Comparison of ENCODE assay signal across 16 mouse cellular contexts in genomic region chr6:40061327-40062189, GRCm38 (mm10).
A peak's percentile ranks its signal among the peaks of the same experiment; 100 is the strongest.
DNase-seq lines count a peak whose midpoint lies in the region; ATAC-seq and TF ChIP-seq lines count a peak whose summit lies in the region.
"Had no signal": no experiment of that assay in that cellular context is flagged by ENCODE, and none has a peak within 500 bp of the region (broad histone marks: within the 10 kb centered on the region; RNA-seq: fewer than 3 reads in every experiment).

No protein-coding gene starts in this region.

- no peaks in the 10 kb centered on the region; the same call in 1 of the 2 replicates for H3K9me3 ChIP-seq in kidney, embryonic 16.5 days (ENCODE audit: low read length)
- no peaks in the 10 kb centered on the region for H3K9me3 ChIP-seq in intestine, postnatal 0 days (ENCODE audit: control insufficient read depth)
- no peaks in the 10 kb centered on the region for H3K9me3 ChIP-seq in neural tube, embryonic 15.5 days (replicated peaks)
- no peaks in the 10 kb centered on the region for H3K9me3 ChIP-seq in liver, embryonic 11.5 days (ENCODE audit: control insufficient read depth, low read length)
- H3K9me3 ChIP-seq: embryonic facial prominence, embryonic 13.5 days; forebrain, embryonic 13.5 days; G1E; heart, embryonic 15.5 days; limb, embryonic 13.5 days had no signal

- TF ChIP-seq POLR2A in kidney, adult 2 months (IDR thresholded peaks at IDR 0.05; ENCODE audit: low read depth, low read length) = no peak

- no peak overlapping the region for H3K4me3 ChIP-seq in kidney, adult 2 months (ENCODE audit: insufficient read depth, low read depth, low read length)
- no peak overlapping the region for H3K4me3 ChIP-seq in kidney, embryonic 16.5 days (ENCODE audit: low read length)
- H3K4me3 ChIP-seq in intestine, postnatal 0 days (ENCODE audit: low read depth, low read length) = no peak overlapping the region
- H3K4me3 ChIP-seq in neural tube, embryonic 15.5 days (replicated peaks) = no peak overlapping the region
- no peak overlapping the region for H3K4me3 ChIP-seq in liver, embryonic 11.5 days (ENCODE audit: low read depth, low read length)
- H3K4me3 ChIP-seq: embryonic facial prominence, embryonic 13.5 days; forebrain, embryonic 13.5 days; heart, embryonic 15.5 days; limb, embryonic 13.5 days had no signal

- peaks cover 7% of the 10 kb centered on the region; the same call in 1 of the 2 replicates for H3K4me1 ChIP-seq in kidney, adult 2 months (ENCODE audit: control insufficient read depth, insufficient read depth, low read length)
- H3K4me1 ChIP-seq in kidney, embryonic 16.5 days (ENCODE audit: insufficient read depth, low read length) = no peaks in the 10 kb centered on the region
- H3K4me1 ChIP-seq in intestine, postnatal 0 days (replicated peaks; ENCODE audit: control insufficient read depth, insufficient read depth, low read length) = 0 out of 2 replicates have a peak, but pooled peaks cover 9% of the 10 kb centered on the region
- H3K4me1 ChIP-seq in neural tube, embryonic 15.5 days = peaks cover 19% of the 10 kb centered on the region
- H3K4me1 ChIP-seq in liver, embryonic 11.5 days (replicated peaks; ENCODE audit: control insufficient read depth, insufficient read depth, low read length) = no peaks in the 10 kb centered on the region
- H3K4me1 ChIP-seq: embryonic facial prominence, embryonic 13.5 days; forebrain, embryonic 13.5 days; heart, embryonic 15.5 days had no signal

- 48% methylated on average over 5 of the region's 5 CpGs for WGBS in kidney, adult 2 months
- WGBS in kidney, embryonic 16.5 days = 71% methylated on average over 5 of the region's 5 CpGs
- 73% methylated on average over 5 of the region's 5 CpGs for WGBS in intestine, postnatal 0 days
- WGBS in neural tube, embryonic 15.5 days = 59% methylated on average over 5 of the region's 5 CpGs
- 73% methylated on average over 5 of the region's 5 CpGs for WGBS in liver, embryonic 11.5 days

- no peak overlapping the region for H3K4me2 ChIP-seq in kidney, embryonic 16.5 days (replicated peaks; ENCODE audit: low read depth, low read length)
- no peak overlapping the region for H3K4me2 ChIP-seq in intestine, postnatal 0 days (replicated peaks; ENCODE audit: low read depth)
- no peak overlapping the region for H3K4me2 ChIP-seq in neural tube, embryonic 15.5 days
- no peak overlapping the region for H3K4me2 ChIP-seq in liver, embryonic 11.5 days
- H3K4me2 ChIP-seq: embryonic facial prominence, embryonic 13.5 days; forebrain, embryonic 13.5 days; heart, embryonic 15.5 days; limb, embryonic 13.5 days had no signal

- no peak overlapping the region for H3K27ac ChIP-seq in kidney, adult 2 months (ENCODE audit: insufficient read depth, low read depth, low read length)
- no peak overlapping the region for H3K27ac ChIP-seq in kidney, embryonic 16.5 days (ENCODE audit: low read length)
- H3K27ac ChIP-seq in intestine, postnatal 0 days (ENCODE audit: low read depth, low read length) = no peak overlapping the region
- H3K27ac ChIP-seq in neural tube, embryonic 15.5 days (replicated peaks) = peak overlapping the region; percentile 15
- no peak overlapping the region for H3K27ac ChIP-seq in liver, embryonic 11.5 days (ENCODE audit: low read depth, low read length)
- H3K27ac ChIP-seq: embryonic facial prominence, embryonic 13.5 days; forebrain, embryonic 13.5 days; heart, embryonic 15.5 days; limb, embryonic 13.5 days had no signal

- DNase-seq in cerebellum, adult 9-11 months = peak; percentile 18
- no peak for DNase-seq in cerebellum, adult 8-10 months
- DNase-seq in kidney, adult 2 months = peak; percentile 51
- no peak for DNase-seq in right cerebral cortex, postnatal 4 days
- DNase-seq in liver, embryonic 11.5 days (ENCODE audit: low spot score) = no peak
- DNase-seq: layer of hippocampus, postnatal 36 days; lung, adult 2 months; thymus, adult 2 months had no signal

- TF ChIP-seq CTCF in kidney, adult 2 months (conservative IDR thresholded peaks at IDR 0.05; ENCODE audit: insufficient read depth, insufficient read length, low read depth, low read length) = no peak
- no peak for TF ChIP-seq CTCF in intestine, postnatal 0 days (IDR thresholded peaks at IDR 0.05; ENCODE audit: low read depth)

- no peaks in the 10 kb centered on the region for H3K27me3 ChIP-seq in kidney, adult 2 months (replicated peaks; ENCODE audit: control insufficient read depth, insufficient read depth, low read length)
- no peaks in the 10 kb centered on the region for H3K27me3 ChIP-seq in kidney, embryonic 16.5 days (ENCODE audit: insufficient read depth, low read length)
- no peaks in the 10 kb centered on the region; the same call in 1 of the 2 replicates for H3K27me3 ChIP-seq in intestine, postnatal 0 days (replicated peaks; ENCODE audit: control insufficient read depth, insufficient read depth, low read length)
- H3K27me3 ChIP-seq in neural tube, embryonic 15.5 days (replicated peaks) = no peaks in the 10 kb centered on the region
- no peaks in the 10 kb centered on the region for H3K27me3 ChIP-seq in liver, embryonic 11.5 days (replicated peaks; ENCODE audit: control insufficient read depth, insufficient read depth, low read length)
- H3K27me3 ChIP-seq: embryonic facial prominence, embryonic 13.5 days; forebrain, embryonic 13.5 days; heart, embryonic 15.5 days; limb, embryonic 13.5 days had no signal

- ATAC-seq in kidney, embryonic 16.5 days (ENCODE audit: low FRiP score, low TSS enrichment) = no peak
- peak; percentile 72 for ATAC-seq in intestine, postnatal 0 days
- ATAC-seq in neural tube, embryonic 15.5 days (ENCODE audit: low FRiP score) = no peak
- no peak for ATAC-seq in liver, embryonic 11.5 days (replicated peaks; ENCODE audit: low FRiP score)
- ATAC-seq: forebrain, embryonic 13.5 days had no signal

- H3K36me3 ChIP-seq in kidney, adult 2 months (ENCODE audit: control insufficient read depth, insufficient read depth, low read length) = no peaks in the 10 kb centered on the region
- no peaks in the 10 kb centered on the region for H3K36me3 ChIP-seq in kidney, embryonic 16.5 days (ENCODE audit: insufficient read depth, low read length)
- H3K36me3 ChIP-seq in intestine, postnatal 0 days (ENCODE audit: control insufficient read depth, insufficient read depth) = no peaks in the 10 kb centered on the region
- no peaks in the 10 kb centered on the region for H3K36me3 ChIP-seq in neural tube, embryonic 15.5 days
- H3K36me3 ChIP-seq in liver, embryonic 11.5 days (ENCODE audit: control insufficient read depth, insufficient read depth, low read length) = no peaks in the 10 kb centered on the region
- H3K36me3 ChIP-seq: embryonic facial prominence, embryonic 13.5 days; G1E; heart, embryonic 15.5 days; limb, embryonic 13.5 days had no signal

- H3K9ac ChIP-seq in kidney, embryonic 16.5 days (replicated peaks; ENCODE audit: low read length) = no peak overlapping the region
- H3K9ac ChIP-seq in intestine, postnatal 0 days (ENCODE audit: low read depth, low read length) = no peak overlapping the region
- no peak overlapping the region for H3K9ac ChIP-seq in neural tube, embryonic 15.5 days (replicated peaks)
- no peak overlapping the region for H3K9ac ChIP-seq in liver, embryonic 11.5 days (ENCODE audit: low read depth, low read length)
- H3K9ac ChIP-seq: embryonic facial prominence, embryonic 13.5 days; forebrain, embryonic 13.5 days; heart, embryonic 15.5 days; limb, embryonic 13.5 days had no signal

Comparison
In these comparisons a context has a peak if more than half of its experiments do, and no peak if none do; other contexts are left out.
1. DNase-seq: peak in cerebellum, adult 9-11 months (single experiment) and kidney, adult 2 months (single experiment); none in cerebellum, adult 8-10 months (single experiment), right cerebral cortex, postnatal 4 days (single experiment) and liver, embryonic 11.5 days (single experiment).